Mouse (Mus musculus) layer of hippocampus, adult 9-11 months (tissue): ENCODE results near the gene Tppp3.

Source experiments
- DNase-seq: peaks from one replicate; pipeline ENCODE4 v3.0.0; 2022

The Tppp3 gene

GRCm38 (mm10) chr8:105422006-105422405 is 49.3 kb downstream of the Tppp3 start:
- no peak for DNase-seq

GRCm38 (mm10) chr8:105419800-105420199 is 51.5 kb downstream of the Tppp3 start:
- no peak for DNase-seq

- no peak for DNase-seq
Observed at GRCm38 (mm10) chr8:105418992-105419391, 52.3 kb downstream of the Tppp3 start.
